Mouse (Mus musculus): ENCODE results near the gene Bbs1.

GRCm38 (mm10) chr19:4896780-4897520, 9.5 kb downstream of the Bbs1 start:
- no peak for TF ChIP-seq CTCF (IDR thresholded peaks at IDR 0.05; ENCODE audit: borderline replicate concordance, insufficient read depth, low read length)
- TF ChIP-seq POLR2A (IDR thresholded peaks at IDR 0.05; ENCODE audit: low read depth, low read length): no peak
